Mouse (Mus musculus): ENCODE data around the gene Gm21970.

DNA sequence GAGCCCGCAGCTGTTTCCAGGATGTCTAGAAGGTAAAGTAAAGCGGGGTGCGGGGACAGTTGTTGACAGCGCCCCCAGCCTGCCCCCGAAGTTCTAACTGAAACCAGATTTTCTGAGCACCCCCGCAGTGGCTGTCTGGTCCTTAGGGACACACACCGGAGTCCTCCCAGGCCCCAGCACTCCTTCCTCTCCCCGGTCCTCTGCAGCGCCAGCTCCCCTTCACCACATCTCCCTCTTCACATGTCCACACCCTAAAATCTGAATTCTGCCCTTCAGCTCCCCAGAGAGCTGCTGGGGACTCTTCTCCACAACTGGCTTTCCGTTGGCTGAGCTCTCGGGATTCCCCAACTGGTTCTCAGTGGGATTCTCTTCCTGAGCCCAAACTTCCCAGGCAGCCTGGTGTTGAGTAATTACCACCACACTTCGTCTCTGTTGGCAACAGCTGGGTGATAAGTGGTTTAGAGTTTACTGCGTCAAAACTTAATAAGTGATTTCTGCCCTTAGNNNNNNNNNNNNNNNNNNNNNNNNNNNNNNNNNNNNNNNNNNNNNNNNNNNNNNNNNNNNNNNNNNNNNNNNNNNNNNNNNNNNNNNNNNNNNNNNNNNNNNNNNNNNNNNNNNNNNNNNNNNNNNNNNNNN is 15.2 kb downstream of the Gm21970 start:
- no peak for TF ChIP-seq GATA1 (IDR thresholded peaks at IDR 0.05; ENCODE audit: borderline replicate concordance, low read length)
- no peak for TF ChIP-seq FLI1 (IDR thresholded peaks at IDR 0.05; ENCODE audit: low read length)

Measured in megakaryocyte, embryonic 14.5 days (primary cell).